In genomic region chr12:77976952-77977351, GRCm38 (mm10) we compare ENCODE assay signal across 19 mouse cellular contexts.
DNase-seq lines count a peak whose midpoint lies in the region; ATAC-seq and TF ChIP-seq lines count a peak whose summit lies in the region.
"Had no signal": no experiment of that assay in that cellular context is flagged by ENCODE, and none has a peak within 500 bp of the region (broad histone marks: within the 10 kb centered on the region; RNA-seq: fewer than 3 reads in every experiment).

No protein-coding gene starts in this region.

- no peaks in the 10 kb centered on the region for H3K36me3 ChIP-seq in forebrain, postnatal 0 days (ENCODE audit: insufficient read depth)
- H3K36me3 ChIP-seq in forebrain, embryonic 11.5 days (ENCODE audit: control insufficient read depth, insufficient read depth, low read length) = no peaks in the 10 kb centered on the region
- H3K36me3 ChIP-seq: embryonic facial prominence, embryonic 13.5 days; embryonic facial prominence, embryonic 15.5 days; forebrain, embryonic 10.5 days had no signal

- H3K4me3 ChIP-seq in forebrain, postnatal 0 days (ENCODE audit: low read depth, low read length) = no peak overlapping the region
- no peak overlapping the region for H3K4me3 ChIP-seq in forebrain, embryonic 11.5 days (ENCODE audit: low read depth, low read length)
- no peak overlapping the region for H3K4me3 ChIP-seq in layer of hippocampus, adult 2 months
- H3K4me3 ChIP-seq: embryonic facial prominence, embryonic 13.5 days; embryonic facial prominence, embryonic 15.5 days; erythroblast, embryonic 14.5 days; forebrain, embryonic 10.5 days had no signal

- TF ChIP-seq CTCF in forebrain, postnatal 0 days (IDR thresholded peaks at IDR 0.05; ENCODE audit: low read depth) = no peak
- no peak for TF ChIP-seq CTCF in layer of hippocampus, adult 2 months (conservative IDR thresholded peaks at IDR 0.05)

- peak; percentile 51 for DNase-seq in forebrain, postnatal 0 days
- no peak for DNase-seq in forebrain, embryonic 11.5 days (ENCODE audit: low spot score)
- DNase-seq in layer of hippocampus, adult 2 months (ENCODE audit: low spot score in 2 of 2) = peak; percentile 13 to 41
- DNase-seq in layer of hippocampus, adult 9-10 months (ENCODE audit: low spot score) = no peak
- DNase-seq: adrenal gland, adult 2 months; adrenal gland, postnatal 10 days; adrenal gland, postnatal 25 days; cerebellum, adult 11 months; cerebellum, adult 18-20 months; cerebellum, adult 8-10 months; cerebellum, adult 9-11 months; cerebellum, postnatal 14 days; cerebellum, postnatal 36 days; embryo, embryonic 11 days had no signal

- H3K4me2 ChIP-seq in forebrain, postnatal 0 days (ENCODE audit: low read depth) = no peak overlapping the region
- no peak overlapping the region for H3K4me2 ChIP-seq in forebrain, embryonic 11.5 days (ENCODE audit: low read depth, low read length, severe bottlenecking)
- H3K4me2 ChIP-seq: embryonic facial prominence, embryonic 13.5 days; embryonic facial prominence, embryonic 15.5 days had no signal

- no peak overlapping the region for H3K27ac ChIP-seq in forebrain, postnatal 0 days (ENCODE audit: low read depth, low read length)
- no peak overlapping the region for H3K27ac ChIP-seq in forebrain, embryonic 11.5 days (ENCODE audit: low read depth, low read length)
- H3K27ac ChIP-seq in layer of hippocampus, adult 2 months = no peak overlapping the region
- H3K27ac ChIP-seq: embryonic facial prominence, embryonic 13.5 days; embryonic facial prominence, embryonic 15.5 days; forebrain, embryonic 10.5 days had no signal

- WGBS in forebrain, postnatal 0 days = 50% methylated on average over 2 of the region's 2 CpGs
- WGBS in forebrain, embryonic 11.5 days = 78% methylated on average over 2 of the region's 2 CpGs

- H3K4me1 ChIP-seq in forebrain, postnatal 0 days (ENCODE audit: insufficient read depth) = no peaks in the 10 kb centered on the region
- no peaks in the 10 kb centered on the region for H3K4me1 ChIP-seq in forebrain, embryonic 11.5 days (replicated peaks; ENCODE audit: control insufficient read depth, insufficient read depth, low read length)
- H3K4me1 ChIP-seq: embryonic facial prominence, embryonic 13.5 days; embryonic facial prominence, embryonic 15.5 days; forebrain, embryonic 10.5 days had no signal

- no peak overlapping the region for H3K9ac ChIP-seq in forebrain, postnatal 0 days
- no peak overlapping the region for H3K9ac ChIP-seq in forebrain, embryonic 11.5 days (ENCODE audit: low read length)
- H3K9ac ChIP-seq: embryonic facial prominence, embryonic 13.5 days; embryonic facial prominence, embryonic 15.5 days had no signal

- peak; percentile 73 for ATAC-seq in forebrain, postnatal 0 days
- ATAC-seq in forebrain, embryonic 11.5 days (replicated peaks; ENCODE audit: low FRiP score) = no peak
- ATAC-seq: forebrain, embryonic 14.5 days had no signal

- no peaks in the 10 kb centered on the region for H3K9me3 ChIP-seq in forebrain, postnatal 0 days (ENCODE audit: low read length)
- no peaks in the 10 kb centered on the region for H3K9me3 ChIP-seq in forebrain, embryonic 11.5 days (ENCODE audit: control insufficient read depth, low read length)
- H3K9me3 ChIP-seq: embryonic facial prominence, embryonic 13.5 days; embryonic facial prominence, embryonic 15.5 days; forebrain, embryonic 10.5 days had no signal

- H3K27me3 ChIP-seq in forebrain, postnatal 0 days (ENCODE audit: insufficient read depth, low read length) = no peaks in the 10 kb centered on the region
- no peaks in the 10 kb centered on the region for H3K27me3 ChIP-seq in forebrain, embryonic 11.5 days (ENCODE audit: control insufficient read depth, insufficient read depth, low read length)
- H3K27me3 ChIP-seq: embryonic facial prominence, embryonic 13.5 days; embryonic facial prominence, embryonic 15.5 days had no signal

Comparison
In these comparisons a context has a peak if more than half of its experiments do, and no peak if none do; other contexts are left out.
1. DNase-seq: peak in forebrain, postnatal 0 days (single experiment) and layer of hippocampus, adult 2 months (2 of 2); none in forebrain, embryonic 11.5 days (single experiment) and layer of hippocampus, adult 9-10 months (single experiment).